Mouse (Mus musculus): ENCODE measurements around the gene Gm17482. TPM values are rescaled to one million over a fixed set of nuclear protein-coding genes. Genes with fewer than 3 reads are reported as not detected.

Gene Gm17482
- total and polyA plus RNA-seq, 3 experiments, result not detected

GRCm38 (mm10) chr6:115255171-115255570, 28.0 kb downstream of the Gm17482 start:
- H3K36me3 ChIP-seq (ENCODE audit: control insufficient read depth in 1 of 2, insufficient read depth in 2 of 2, low read length in 2 of 2), result no peaks in the 10 kb centered on the region
- H3K27me3 ChIP-seq (ENCODE audit: control insufficient read depth in 1 of 2, insufficient read depth in 2 of 2, low read length in 2 of 2), result peaks cover 0 to 3% of the 10 kb centered on the region in 2 experiments
- H3K4me1 ChIP-seq (ENCODE audit: control insufficient read depth in 1 of 2, insufficient read depth in 2 of 2, low read length in 2 of 2), result no peaks in the 10 kb centered on the region
- no peak overlapping the region for H3K27ac ChIP-seq (ENCODE audit: control insufficient read depth, low read depth, low read length)
- no peak overlapping the region for H3K9ac ChIP-seq (ENCODE audit: control insufficient read depth, low read depth, low read length, poor library complexity, severe bottlenecking)
- no peak overlapping the region for H3K4me3 ChIP-seq (ENCODE audit: control insufficient read depth in 1 of 2, insufficient read depth in 1 of 2, low read depth in 2 of 2, low read length in 2 of 2)
- no peaks in the 10 kb centered on the region for H3K9me3 ChIP-seq (replicated peaks; ENCODE audit: insufficient read depth, low read length)
- TF ChIP-seq MEF2A (IDR thresholded peaks at IDR 0.05; ENCODE audit: extremely low read depth, insufficient replicate concordance, low read depth, low read length, poor library complexity, severe bottlenecking) (no peak), MXI1 (IDR thresholded peaks at IDR 0.05; ENCODE audit: low read depth, low read length) (no peak), USF1 (IDR thresholded peaks at IDR 0.05; ENCODE audit: low read depth, low read length) (no peak), TBP (IDR thresholded peaks at IDR 0.05; ENCODE audit: low read depth, low read length) (no peak), TCF12 (IDR thresholded peaks at IDR 0.05; ENCODE audit: low read depth, low read length) (no peak), ZMIZ1 (IDR thresholded peaks at IDR 0.05; ENCODE audit: low read depth, low read length) (no peak), E2F4 (IDR thresholded peaks at IDR 0.05; ENCODE audit: borderline replicate concordance, low read depth, low read length) (no peak), EP300 (IDR thresholded peaks at IDR 0.05; ENCODE audit: low read depth in 1 of 2, low read length in 2 of 2) (no peak)
- no peaks in the 10 kb centered on the region for H3K79me2 ChIP-seq (ENCODE audit: control insufficient read depth, insufficient read depth, low read length, poor library complexity)
- DNase-seq (ENCODE audit: low read depth, low spot score), result no peak

DNA sequence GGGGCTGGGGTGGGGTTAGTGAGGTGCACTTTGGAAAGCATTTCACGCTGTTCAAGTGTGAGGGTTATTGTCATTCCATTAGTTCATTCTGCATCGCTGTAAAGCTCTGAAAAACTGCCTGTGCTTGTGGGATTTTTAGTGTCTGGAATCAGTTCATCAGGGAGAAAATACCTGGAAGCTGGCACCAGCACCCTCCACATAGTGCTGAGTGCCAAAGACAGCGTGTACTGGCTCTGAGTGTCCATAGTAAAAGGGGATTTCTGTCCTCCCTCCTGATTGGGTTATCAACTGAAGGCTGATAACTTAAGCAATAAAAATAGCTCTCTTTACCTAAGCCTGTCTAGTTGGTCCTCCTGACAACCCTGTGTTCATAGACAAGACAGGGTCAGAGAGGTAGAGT, 33.4 kb downstream of the Gm17482 start:
- Histone ChIP-seq H3K36me3 (ENCODE audit: control insufficient read depth in 1 of 2, insufficient read depth in 2 of 2, low read length in 2 of 2) (no peaks in the 10 kb centered on the region), H3K9me3 (replicated peaks; ENCODE audit: insufficient read depth, low read length) (no peaks in the 10 kb centered on the region), H3K27me3 (ENCODE audit: control insufficient read depth in 1 of 2, insufficient read depth in 2 of 2, low read length in 2 of 2) (peaks cover 0 to 3% of the 10 kb centered on the region in 2 experiments; a peak in 3 of 4 replicates), H3K27ac (ENCODE audit: control insufficient read depth, low read depth, low read length) (no peak overlapping the region), H3K4me1 (ENCODE audit: control insufficient read depth in 1 of 2, insufficient read depth in 2 of 2, low read length in 2 of 2) (no peaks in the 10 kb centered on the region), H3K9ac (ENCODE audit: control insufficient read depth, low read depth, low read length, poor library complexity, severe bottlenecking) (no peak overlapping the region), H3K4me3 (ENCODE audit: control insufficient read depth in 1 of 2, insufficient read depth in 1 of 2, low read depth in 2 of 2, low read length in 2 of 2) (no peak overlapping the region), H3K79me2 (ENCODE audit: control insufficient read depth, insufficient read depth, low read length, poor library complexity) (no peaks in the 10 kb centered on the region)
- no peak for TF ChIP-seq USF1 (IDR thresholded peaks at IDR 0.05; ENCODE audit: low read depth, low read length)
- no peak for TF ChIP-seq EP300 (IDR thresholded peaks at IDR 0.05; ENCODE audit: low read depth in 1 of 2, low read length in 2 of 2)
- no peak for TF ChIP-seq TCF12 (IDR thresholded peaks at IDR 0.05; ENCODE audit: low read depth, low read length)
- TF ChIP-seq MAFK (IDR thresholded peaks at IDR 0.05; ENCODE audit: borderline replicate concordance, low read depth, low read length), result no peak
- TF ChIP-seq MXI1 (IDR thresholded peaks at IDR 0.05; ENCODE audit: low read depth, low read length), result no peak
- no peak for TF ChIP-seq TBP (IDR thresholded peaks at IDR 0.05; ENCODE audit: low read depth, low read length)
- TF ChIP-seq KAT2A (conservative IDR thresholded peaks at IDR 0.05; ENCODE audit: low read depth, low read length), result no peak
- TF ChIP-seq GABPA (IDR thresholded peaks at IDR 0.05; ENCODE audit: low read depth, low read length), result no peak
- TF ChIP-seq ZNF384 (IDR thresholded peaks at IDR 0.05; ENCODE audit: low read depth, low read length), result no peak
- TF ChIP-seq TAL1 (IDR thresholded peaks at IDR 0.05; ENCODE audit: low read length), result no peak
- no peak for TF ChIP-seq E2F4 (IDR thresholded peaks at IDR 0.05; ENCODE audit: borderline replicate concordance, low read depth, low read length)
- no peak for TF ChIP-seq UBTF (IDR thresholded peaks at IDR 0.05; ENCODE audit: borderline replicate concordance, insufficient read depth, low read depth, low read length)
- TF ChIP-seq ZKSCAN1 (IDR thresholded peaks at IDR 0.05; ENCODE audit: low read depth, low read length), result no peak
- no peak for TF ChIP-seq ZC3H11A (IDR thresholded peaks at IDR 0.05; ENCODE audit: low read depth, low read length)
- DNase-seq (ENCODE audit: low read depth, low spot score), result no peak
